Mouse (Mus musculus) heart, adult 9 months (tissue): ENCODE results near the gene Synpr.
"Not testable (repeated sequence)": the region's sequence is repeated elsewhere in the genome, so short reads cannot be mapped to it uniquely, and the experiment has no call there.

Source experiments
- DNase-seq, 2 experiments: peaks; one replicate each; pipeline ENCODE4 v3.0.0; 2022; ENCODE audit warnings: low spot score in 2 of 2

The Synpr gene

GRCm38 (mm10) chr14:13284091-13284844, at the start of gene Synpr:
Synpr (plus strand) TSS chr14:13284780.
- DNase-seq, result no peak

- no peak for DNase-seq
Measured at GRCm38 (mm10) chr14:13236929-13237328, 47.7 kb upstream of the Synpr start.

DNA sequence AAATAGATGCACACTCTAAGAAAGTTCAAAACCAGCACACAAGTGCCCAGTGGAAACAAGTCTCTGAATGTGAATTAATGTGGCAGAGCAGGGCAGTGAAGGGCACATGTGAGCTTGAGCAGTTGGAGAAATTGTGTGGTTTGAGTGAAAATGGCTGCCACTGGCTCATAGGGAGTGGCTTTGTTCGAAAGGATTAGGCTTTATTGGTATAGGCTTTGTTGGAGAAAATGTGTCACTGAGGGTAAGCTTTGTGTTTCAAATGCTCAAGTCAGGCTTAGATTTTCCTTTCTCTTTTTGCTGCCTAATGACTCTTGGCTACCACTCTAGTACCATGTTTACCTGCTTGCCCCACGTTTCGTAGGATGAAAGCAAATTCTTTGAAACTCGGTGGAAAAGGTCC, 37.1 kb upstream of the Synpr start:
- DNase-seq, result no peak

DNA sequence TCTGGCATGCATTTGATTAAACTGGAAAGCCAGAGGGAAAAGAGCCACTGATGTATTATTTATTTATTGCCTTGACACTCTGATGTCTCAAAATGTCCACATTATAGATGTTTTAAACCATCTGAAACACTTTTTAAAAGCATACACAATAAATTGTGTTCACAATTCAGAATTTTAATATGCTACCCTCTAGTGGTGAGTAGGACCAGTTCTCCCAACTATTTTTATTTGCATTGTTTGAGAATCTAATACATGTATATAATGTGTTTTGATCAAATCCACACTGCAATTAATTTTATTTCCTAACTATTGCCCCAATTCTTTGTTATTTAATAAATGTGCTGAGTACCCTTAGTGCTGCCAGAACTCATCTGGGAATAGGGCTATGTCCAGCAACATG, 35.2 kb upstream of the Synpr start:
- DNase-seq, result no peak

- DNase-seq, result no peak
Measured at GRCm38 (mm10) chr14:13252594-13252993, 32.0 kb upstream of the Synpr start.

DNA sequence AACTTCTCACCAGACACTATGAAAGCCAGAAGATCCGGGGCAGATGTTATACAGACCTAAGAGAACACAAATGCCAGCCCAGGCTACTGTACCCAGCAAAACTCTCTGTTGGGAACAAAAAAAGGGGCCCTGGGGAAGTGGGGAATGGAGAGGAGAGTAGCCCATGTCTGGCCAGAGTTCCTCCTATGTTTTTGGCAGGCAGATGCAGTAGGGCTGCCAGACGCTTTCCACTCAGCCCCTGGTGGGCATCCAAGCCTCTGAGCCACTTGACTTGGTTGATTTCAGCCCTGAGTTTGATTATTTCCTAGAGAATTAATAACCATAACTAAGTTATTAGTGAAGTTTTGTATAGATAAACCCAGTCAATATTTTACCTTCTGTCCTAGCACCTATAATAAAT, 29.8 kb upstream of the Synpr start:
- not testable (repeated sequence) for DNase-seq

DNA sequence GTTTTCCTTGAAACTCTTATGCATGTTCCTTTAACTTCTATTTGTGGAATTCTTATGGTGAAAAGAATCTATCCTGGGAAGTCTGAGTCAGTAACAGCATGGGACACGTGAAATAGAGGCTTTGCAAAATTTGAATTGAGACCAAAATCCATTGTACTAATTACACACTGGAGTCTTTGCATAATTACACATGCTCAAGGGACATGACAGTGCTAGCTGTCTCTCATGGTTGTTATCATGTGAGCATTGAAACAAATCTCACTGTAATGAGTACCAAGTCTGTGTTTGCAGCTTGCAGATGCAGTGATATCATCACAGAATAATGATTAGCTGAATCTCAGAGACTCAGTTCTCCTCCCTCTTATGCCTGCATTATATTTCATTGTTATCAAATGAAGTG, 22.2 kb upstream of the Synpr start:
- no peak for DNase-seq

- no peak for DNase-seq
Measured at GRCm38 (mm10) chr14:13266331-13266730, 18.2 kb upstream of the Synpr start.

DNA sequence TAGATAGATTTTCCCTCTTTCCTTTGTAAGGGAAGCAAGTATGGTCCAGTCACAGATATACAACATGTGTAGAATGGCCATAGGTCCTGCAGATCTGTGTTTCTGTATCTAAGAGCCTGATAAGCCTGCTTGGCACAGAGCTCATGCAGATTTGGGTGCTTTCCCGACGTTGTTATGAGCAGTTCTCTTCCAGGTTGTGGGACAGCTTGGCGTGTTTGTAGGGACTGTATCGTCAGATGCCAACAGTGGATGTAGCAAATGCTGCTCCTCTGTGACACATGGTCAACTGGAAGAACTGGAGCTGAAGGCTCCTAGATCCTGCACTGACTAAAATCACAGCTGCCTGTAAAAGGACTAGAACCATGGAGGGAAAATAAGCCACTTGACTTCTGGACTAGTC, 17.4 kb upstream of the Synpr start:
- DNase-seq, result no peak

- no peak for DNase-seq
Measured at GRCm38 (mm10) chr14:13283211-13283610, 1.4 kb upstream of the Synpr start.

- DNase-seq, result no peak
Measured at GRCm38 (mm10) chr14:13284845-13285198, 242 bp downstream of the Synpr start.

DNA sequence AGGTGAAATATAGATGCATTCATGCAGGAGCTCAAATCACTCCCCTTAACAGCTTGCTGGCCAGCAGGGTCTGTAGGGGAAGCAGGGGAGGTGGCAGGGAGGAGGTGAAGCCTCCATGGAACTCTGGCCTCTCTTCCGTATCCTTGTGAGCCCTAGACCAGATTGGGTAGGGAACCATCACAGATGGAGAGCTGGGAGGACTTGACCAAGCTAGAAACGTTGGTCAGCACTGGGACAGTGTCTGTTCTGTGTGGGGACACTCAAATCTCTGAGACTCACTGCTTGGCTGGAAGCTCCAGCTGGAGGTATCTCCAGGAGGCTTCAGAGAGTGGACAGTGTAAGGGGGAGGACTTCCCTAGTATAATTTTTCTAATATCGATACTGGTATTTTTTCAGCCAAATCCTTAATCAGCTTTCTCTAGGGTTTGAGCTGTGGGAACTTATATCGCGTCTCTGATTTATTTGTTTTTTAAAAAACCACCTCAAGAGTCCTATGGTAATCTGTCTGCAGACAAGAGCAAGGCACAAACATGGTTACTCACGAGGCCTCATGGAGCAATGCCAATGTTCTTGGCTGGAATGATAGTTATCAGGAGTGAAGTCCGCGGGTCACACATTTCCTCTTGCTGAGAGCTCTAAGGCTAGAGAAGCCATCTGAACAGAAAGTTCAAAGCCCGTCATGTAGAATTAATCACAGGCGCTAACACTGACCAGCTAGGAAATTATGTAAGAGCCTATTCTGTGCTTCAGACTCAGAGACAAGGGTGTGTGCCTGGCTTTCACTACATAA, 956 bp downstream of the Synpr start:
- no peak for DNase-seq

DNA sequence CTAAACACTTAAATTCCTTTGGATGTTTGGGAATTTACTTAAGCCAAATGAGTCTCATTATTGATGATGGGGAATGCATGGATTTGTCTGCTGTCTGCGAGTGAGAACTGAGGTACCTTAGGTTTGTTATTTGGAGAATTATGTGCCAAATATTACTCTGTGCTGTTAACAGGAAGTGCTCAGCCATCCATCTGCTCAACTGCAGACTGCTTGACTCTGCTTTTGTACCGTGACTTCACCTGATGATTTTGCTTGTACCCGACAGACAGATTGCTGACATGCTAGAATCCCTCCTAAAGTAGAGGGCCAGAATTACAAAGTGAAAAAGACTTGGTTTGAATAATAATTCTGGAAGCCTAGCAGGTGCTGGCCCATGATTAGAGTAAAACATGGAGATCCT, 9.6 kb downstream of the Synpr start:
- no peak for DNase-seq

- no peak for DNase-seq
Measured at GRCm38 (mm10) chr14:13314323-13314722, 29.7 kb downstream of the Synpr start.

- no peak for DNase-seq
Measured at GRCm38 (mm10) chr14:13328461-13328860, 43.9 kb downstream of the Synpr start.

- DNase-seq, result no peak
Measured at GRCm38 (mm10) chr14:13332497-13333306, 48.1 kb downstream of the Synpr start.

GRCm38 (mm10) chr14:13333372-13333771, 48.8 kb downstream of the Synpr start:
- DNase-seq, result no peak

DNA sequence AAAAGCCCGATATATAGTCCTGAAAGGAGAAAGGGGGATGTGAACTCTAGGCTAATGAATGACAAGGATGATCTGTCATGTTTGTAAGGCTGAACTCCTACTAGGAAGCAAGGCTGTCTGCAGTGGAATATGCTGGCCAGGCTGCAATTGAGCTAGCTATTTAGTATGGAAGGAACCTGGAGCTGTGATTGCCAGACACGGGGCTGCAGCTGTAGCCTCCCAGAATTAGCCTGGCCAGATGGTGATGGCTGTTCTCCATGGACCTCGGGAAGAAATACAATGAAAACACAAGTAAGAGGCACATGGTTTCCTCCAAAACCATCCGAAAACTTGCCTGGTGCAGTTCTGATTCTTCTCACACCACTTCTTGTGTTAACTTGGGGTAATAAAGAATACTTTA, 51.6 kb downstream of the Synpr start:
- no peak for DNase-seq

DNA sequence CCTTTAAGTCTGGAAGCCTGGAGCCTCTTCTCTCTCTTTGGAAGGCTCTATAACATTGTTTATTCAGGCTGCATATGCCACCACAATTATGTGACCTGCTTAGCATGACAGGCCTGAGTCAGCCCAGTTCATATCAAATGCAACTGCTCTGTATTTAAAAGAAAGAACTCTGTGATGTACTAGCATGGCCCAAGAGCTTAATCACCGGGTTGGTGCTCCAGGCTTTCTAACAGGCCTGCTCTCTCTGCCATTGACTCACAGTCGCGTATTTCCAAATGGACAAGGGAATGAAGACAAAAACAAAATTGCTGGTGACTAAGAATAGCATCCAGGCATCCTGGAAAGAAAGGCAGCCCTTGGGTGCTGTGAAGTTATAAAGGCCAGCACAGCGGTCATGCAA, 56.1 kb downstream of the Synpr start:
- DNase-seq, result no peak

DNA sequence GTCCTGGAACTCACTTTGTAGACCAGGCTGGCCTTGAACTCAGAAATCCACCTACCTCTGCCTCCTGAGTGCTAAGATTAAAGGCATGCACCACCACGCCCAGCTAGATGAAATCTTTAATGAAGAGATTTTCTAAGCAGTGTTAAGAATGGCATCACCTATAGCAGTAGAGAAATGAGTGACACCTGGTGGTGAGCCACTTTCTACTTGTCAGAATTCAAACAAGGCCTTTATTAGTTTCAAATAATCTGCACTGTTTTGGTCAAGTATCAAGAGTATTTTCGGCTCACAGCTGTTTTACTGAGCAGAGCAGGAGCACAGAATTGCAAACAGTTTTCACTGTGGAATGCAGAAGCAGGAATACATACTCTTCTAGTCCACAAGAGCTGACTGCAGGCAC, 59.7 kb downstream of the Synpr start:
- no peak for DNase-seq

DNA sequence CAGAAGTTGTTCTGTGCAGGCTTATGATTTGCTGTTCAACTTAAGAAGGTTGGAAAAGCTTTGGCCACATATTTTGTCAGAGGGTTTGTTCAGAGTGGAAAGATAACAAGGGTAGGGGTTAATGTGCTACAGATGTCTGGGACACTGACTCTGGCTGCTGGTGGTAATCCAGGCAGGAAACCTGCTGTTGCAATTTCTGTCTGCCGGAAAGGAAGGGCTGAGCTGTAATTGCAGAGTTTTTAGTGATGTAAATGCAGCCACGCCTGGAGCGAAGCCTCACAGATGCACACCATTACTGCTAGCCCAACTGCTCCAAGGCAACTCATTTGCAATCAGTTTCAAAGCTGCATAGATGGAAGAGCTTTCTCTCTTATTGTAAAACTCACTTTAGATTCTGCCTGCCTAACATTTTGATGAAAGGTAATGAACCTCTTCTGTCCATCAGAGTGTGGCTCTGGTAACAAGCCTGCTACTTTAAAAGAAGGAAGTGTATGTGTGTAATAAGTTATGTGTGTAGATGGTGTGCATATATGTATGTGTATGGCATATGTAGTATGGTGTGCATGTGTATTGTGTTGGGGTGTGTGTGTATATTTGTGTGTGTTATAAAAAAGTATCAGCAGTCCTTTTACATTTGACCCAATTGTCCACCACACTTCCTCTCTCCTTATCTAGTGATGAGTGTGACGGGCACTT, 64.7 kb downstream of the Synpr start:
- no peak for DNase-seq

DNA sequence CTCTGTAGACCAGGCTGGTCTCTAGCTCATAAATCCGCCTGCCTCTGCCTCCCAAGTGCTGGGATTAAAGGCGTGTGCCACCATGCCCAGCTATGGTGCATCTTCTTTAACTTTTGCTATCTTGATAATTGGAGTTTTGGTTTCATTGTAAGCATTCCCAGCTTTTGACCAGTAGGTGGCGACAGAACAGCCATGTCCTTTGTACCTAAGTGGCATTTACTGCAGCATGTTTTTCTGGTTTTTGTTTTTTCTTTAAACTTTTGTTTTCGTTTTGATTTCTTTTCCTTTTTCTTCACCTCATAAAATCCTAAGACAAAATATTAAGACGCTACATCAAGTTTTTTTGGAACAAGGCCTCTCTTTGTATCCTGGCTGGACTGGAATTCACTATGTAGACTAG, 69.6 kb downstream of the Synpr start:
- DNase-seq, result no peak
